Mouse (Mus musculus) gastrocnemius, postnatal 25 days (tissue): ENCODE measurements at regions not wholly inside any gene's neighbourhood (a gene's known extent, or its start where the extent isn't known, plus 50 kb on each side); places are given as distances from the start of the nearest gene placed in this dataset.

Source experiments
- DNase-seq: peaks from one replicate; pipeline ENCODE4 v3.0.0; 2022

- DNase-seq: peak; percentile 36
Measured at GRCm38 (mm10) chr4:105912296-105912695, 122.6 kb downstream of the Gm12728 start.

- DNase-seq: no peak
Measured at GRCm38 (mm10) chr4:105914996-105915395, 125.3 kb downstream of the Gm12728 start.

DNA sequence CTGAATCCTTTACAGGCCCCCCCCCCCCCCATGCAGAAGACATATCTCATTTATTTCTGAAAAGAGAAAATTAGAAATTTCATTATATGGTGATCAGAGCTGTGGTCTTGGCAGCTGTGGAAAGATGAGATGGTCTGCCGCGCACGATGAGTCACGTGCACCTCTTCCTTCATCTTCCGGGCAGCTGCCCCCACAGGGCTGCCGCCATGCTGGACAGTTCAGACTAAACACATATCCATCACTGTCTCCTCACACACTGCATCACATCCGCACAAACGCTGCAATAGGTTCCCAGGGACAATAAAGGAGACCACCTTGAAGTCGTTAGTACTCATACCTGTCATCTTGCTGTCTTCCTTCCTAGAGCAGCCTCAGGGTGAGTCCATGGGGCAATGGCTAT is 126.6 kb downstream of the Gm12728 start:
- no peak for DNase-seq

DNA sequence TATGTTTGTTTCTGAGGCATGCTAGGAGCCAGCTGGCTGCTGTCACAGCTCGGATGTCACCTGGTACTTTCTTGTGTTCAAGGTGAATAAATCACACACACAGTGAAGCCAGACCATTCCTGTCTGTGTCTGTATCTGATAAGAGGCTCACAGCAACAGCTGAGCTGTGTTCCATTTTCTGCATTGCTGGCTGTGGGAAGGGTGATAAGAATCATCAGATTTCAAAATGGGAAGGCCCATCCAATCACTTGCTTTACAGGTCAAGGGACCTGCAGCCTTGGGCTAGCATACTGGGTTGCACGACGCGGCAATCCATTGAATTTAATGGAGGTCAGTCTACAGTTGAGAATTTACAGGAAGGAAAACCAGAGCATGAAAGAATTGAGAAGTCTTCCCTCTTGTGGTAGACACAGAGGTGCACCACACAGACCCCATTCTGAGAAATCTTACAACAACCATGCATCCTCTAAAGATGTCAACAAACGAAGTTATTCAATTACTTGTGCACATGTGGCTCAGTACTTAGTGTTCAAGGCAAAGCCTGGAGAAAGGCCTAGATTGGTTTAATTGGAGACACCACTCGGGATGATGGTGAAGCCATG is 135.2 kb downstream of the Gm12728 start:
- no peak for DNase-seq

- DNase-seq: no peak
Measured at GRCm38 (mm10) chr4:105925506-105925905, 135.8 kb downstream of the Gm12728 start.

DNA sequence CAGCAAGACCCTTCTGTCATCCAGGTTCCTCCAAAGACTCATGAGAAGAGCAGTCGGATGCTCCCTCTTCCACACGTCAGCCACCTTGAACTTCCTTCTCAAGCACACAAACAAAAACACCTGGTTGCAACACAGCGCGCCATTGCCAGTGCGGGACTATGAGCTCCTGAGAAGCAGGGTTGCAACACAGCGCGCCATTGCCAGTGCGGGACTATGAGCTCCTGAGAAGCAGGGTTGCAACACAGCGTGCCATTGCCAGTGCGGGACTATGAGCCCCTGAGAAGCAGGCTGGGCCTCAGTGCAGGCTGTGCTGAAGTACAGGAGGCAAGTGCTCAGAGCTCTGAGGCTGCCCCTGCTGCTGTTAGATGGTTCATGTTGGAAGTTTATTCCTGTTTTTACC is 140.0 kb downstream of the Gm12728 start:
- DNase-seq: no peak

GRCm38 (mm10) chr4:105934971-105935370 is 145.3 kb downstream of the Gm12728 start:
- no peak for DNase-seq

DNA sequence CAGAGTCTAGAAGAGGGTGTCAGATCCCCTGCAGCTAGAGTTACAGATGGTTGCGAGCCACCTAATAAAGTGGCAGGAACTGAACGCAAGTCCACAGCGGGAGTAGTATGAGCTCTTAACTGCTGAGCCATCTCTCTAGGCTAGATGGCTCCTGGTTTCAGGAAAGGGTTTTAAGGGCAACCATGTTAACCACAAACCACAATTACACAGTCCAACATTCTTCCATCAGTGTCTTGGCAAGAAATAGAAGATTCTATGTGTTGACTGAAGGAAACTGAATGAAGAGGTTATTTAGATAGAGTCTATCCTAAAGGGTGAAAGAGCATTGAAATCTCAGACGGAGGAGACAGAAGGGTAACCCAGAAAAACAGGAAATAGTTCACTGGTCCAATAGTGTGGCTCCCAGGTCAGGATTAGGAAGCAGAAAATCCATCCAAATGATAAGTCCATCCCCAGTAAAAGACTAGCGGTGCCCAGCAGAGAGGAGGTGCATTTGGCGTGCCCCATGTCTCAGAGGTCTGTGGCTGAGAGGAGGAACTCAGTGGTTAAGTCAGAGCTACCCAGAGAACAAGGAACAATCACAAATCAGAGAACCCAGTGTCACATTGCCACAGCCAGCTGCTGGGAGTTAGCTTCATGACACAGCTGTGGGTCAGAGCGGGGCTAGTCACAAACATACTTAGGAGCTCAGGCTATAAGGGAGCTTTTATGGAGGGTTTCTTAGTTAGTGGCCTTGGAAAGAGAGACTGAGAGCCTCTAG is 147.3 kb downstream of the Gm12728 start:
- DNase-seq: no peak

DNA sequence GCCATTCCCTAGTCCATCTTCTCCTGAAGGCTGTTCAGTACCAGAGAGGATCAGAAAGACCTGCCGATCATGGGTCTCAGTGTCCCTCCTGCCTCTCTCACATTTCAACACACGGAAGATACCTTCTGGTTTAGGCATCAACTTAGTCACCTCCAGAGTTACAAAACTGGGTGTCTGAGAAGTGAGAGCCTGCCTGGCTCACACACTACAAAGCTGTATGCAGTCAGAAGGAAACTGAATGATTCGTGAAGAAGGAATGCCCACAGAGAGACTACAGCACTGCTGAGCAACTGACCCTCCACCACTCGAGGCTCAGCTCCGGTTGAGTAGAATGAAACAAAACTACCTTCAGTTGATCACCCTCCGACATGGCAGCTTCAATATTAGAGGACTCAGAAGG is 147.9 kb downstream of the Gm12728 start:
- no peak for DNase-seq

- no peak for DNase-seq
Measured at GRCm38 (mm10) chr4:105938886-105939285, 149.2 kb downstream of the Gm12728 start.

DNA sequence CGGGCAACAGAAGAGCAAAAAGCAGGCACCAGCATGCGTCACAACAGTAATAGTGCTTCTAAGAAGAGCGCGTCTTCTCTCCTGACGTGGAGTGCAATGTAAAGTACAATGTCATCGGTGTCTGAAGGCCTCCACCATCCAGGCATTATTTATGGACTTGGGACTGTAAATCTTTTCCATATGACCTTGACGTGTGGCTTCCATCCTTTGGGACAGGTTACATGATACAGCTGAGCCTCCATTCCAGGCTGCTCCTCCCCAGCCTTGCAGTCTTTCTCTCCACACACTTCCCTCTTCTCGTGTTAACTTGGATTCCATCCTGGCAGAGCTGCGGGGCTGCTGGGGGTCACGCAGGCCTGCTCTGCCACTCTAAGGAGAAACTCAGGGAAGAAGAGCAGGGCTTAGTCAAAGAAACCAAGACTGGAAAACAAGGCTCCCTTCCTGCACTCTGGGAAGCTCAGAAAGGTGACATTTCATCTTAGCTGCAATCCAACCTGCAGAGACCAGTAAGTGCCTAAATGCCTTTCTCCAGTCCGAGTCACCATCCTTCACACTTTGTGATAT is 150.0 kb downstream of the Gm12728 start:
- DNase-seq: no peak

- no peak for DNase-seq
Measured at GRCm38 (mm10) chr4:105940891-105941290, 151.2 kb downstream of the Gm12728 start.

GRCm38 (mm10) chr4:105941785-105942184 is 152.1 kb downstream of the Gm12728 start:
- no peak for DNase-seq

GRCm38 (mm10) chr4:105944962-105945361 is 155.3 kb downstream of the Gm12728 start:
- no peak for DNase-seq

GRCm38 (mm10) chr4:105945921-105946320 is 156.3 kb downstream of the Gm12728 start:
- no peak for DNase-seq

DNA sequence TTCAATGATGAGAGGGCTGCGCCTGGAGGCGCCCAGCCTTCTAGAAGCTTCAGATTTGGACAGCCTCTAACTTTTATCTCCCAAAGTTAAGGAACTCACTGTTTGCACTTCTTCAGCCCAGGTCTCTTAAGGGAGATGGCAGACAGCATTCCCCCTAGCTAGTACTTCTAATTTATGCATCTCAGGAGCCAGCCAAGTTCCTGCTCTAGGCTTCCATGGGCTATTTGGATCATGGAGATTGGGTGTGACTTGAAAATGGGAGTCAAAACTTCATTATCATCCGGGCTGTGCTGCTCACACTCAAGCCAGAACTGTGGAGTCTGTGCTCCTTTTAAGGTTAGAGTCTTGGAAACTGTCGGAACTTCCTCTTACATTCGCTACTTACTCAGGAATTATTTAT is 158.7 kb downstream of the Gm12728 start:
- peak; percentile 45 for DNase-seq

GRCm38 (mm10) chr4:105952406-105952805 is 162.7 kb downstream of the Gm12728 start:
- no peak for DNase-seq

DNA sequence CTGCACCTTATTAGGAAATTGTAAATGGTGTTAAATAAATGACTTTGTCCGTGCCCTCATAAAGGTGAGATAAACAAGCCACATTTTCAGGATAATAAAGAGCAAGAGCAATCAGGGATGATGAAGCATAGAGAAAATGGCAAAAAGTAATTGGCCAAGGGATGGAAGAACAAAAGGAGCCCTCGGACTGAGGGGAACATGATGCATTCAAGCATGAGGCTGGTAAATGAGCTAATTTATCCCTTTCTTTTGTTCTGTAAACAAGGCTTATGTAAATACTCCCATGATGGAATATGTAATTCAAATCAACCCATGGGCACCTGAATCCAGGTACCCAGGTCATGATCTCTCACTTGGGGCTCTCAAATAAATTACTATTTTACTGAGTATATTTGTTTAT is 166.8 kb downstream of the Gm12728 start:
- DNase-seq: no peak

DNA sequence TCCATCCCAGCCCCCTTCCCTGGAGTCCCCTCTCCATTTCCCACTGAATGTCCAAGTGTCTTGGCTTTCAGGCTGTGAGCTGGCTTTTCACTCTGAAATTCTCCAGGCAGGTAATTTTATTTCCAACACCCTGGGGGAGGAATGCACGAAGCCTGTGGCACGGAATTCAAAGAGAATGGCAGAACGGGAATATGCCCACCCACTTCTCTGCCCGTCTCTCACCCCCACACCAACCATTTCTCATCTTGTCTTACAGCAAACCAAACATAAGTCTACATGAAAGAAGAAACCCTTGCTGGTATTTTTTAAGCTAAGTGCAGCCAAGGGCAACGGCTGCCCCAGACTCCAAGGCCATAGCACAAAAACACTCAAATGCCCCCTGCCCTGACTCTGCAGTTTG is 168.7 kb downstream of the Gm12728 start:
- DNase-seq: no peak

- DNase-seq: no peak
Measured at GRCm38 (mm10) chr4:105961686-105962360, 172.2 kb downstream of the Gm12728 start.

DNA sequence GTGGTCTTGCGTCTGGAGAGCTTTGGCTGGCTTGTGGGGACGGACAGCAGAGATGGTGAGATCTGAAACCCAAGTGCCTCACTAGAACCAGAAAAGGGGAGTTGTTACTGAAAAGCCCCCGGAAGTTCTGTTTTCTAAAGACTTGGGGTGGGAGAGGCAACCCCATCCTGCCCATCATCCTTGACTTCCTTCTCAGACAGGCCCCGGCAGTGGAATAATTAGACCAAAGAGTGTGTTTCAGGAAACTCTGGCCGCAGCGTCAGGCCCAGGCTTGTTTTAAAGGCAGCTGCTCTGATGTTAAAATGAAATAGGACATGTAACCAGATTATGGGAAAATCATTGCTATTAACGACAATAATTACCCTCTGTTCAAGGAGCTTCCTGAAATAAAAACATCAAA is 172.9 kb downstream of the Gm12728 start:
- no peak for DNase-seq

DNA sequence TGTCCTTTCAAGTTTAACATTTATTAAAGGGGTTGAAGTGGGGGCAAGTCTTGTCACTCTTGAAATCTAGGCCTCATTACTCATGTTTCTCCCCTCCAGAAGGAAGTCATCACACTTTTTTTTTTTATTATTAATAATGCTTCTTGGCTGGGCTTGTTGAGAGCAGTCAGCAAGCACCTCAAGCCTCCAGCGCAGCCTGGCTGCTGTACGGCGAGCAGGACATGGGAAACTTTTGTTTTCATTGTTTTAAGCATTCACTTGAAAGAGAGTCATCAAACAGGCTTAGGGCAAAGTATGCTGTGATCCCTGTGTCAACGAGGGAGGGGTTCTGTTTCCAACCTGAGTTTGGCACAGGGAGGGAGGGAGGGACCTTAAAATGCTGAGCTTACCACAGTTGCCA is 178.7 kb downstream of the Gm12728 start:
- no peak for DNase-seq

DNA sequence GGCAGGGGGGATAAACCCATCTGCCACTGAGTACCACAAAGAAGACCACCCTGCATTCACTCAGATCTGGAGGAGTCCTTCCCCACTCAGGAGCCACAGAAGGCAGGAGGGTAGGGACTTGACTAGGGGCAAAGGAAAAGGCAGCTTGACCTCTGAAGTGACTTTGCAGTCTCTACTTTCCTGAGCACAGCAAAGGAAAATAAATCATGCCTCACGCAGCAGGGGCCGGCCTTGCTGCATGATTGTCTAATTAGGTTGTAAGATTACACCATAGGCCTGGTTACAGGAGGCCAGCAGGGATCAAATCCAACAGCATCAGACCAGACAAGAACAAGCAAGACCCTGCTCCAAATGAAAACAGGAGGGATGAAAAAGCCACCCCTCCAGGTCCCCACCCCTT is 180.0 kb downstream of the Gm12728 start:
- no peak for DNase-seq
